Mouse (Mus musculus) hindbrain, embryonic 11.5 days (tissue): ENCODE results near the gene Myo15. TPM values are rescaled to one million over a fixed set of nuclear protein-coding genes. Genes with fewer than 3 reads are reported as not detected.

Experiments
- ATAC-seq: fragments of 200-750 bp; cut with Nextera tagmentation; 2 replicates; pipeline ENCODE4 v1.8.0; 2017; ENCODE audit warnings: mild to moderate bottlenecking, moderate TSS enrichment, moderate library complexity; ENCODE audit not compliant: low FRiP score
- DNase-seq: peaks from one replicate; pipeline ENCODE4 v3.0.0-alpha.2; 2015; ENCODE audit warnings: low spot score
- H3K27ac ChIP-seq: fragments of 300-500 bp; sonication (generic); 2 replicates; pipeline ENCODE4 v1.5.1; 2014; ENCODE audit warnings: mild to moderate bottlenecking, low read depth, low read length
- H3K27me3 ChIP-seq: fragments of 300-500 bp; sonication (generic); 2 replicates; pipeline ENCODE4 v1.6.1; 2014; ENCODE audit warnings: mild to moderate bottlenecking, low read length, moderate library complexity, mixed read lengths; ENCODE audit not compliant: control insufficient read depth, insufficient read depth
- H3K36me3 ChIP-seq: fragments of 300-500 bp; sonication (generic); 2 replicates; pipeline ENCODE4 v1.6.1; 2014; ENCODE audit warnings: mild to moderate bottlenecking, low read length, moderate library complexity, mixed read lengths; ENCODE audit not compliant: control insufficient read depth, insufficient read depth
- H3K4me1 ChIP-seq: fragments of 300-500 bp; sonication (generic); replicated peaks from 2 replicates; pipeline ENCODE4 v1.6.1; 2014; ENCODE audit warnings: low read length, mixed read lengths; ENCODE audit not compliant: control insufficient read depth, insufficient read depth
- H3K4me2 ChIP-seq: fragments of 300-500 bp; sonication (generic); replicated peaks from 2 replicates; pipeline ENCODE4 v1.6.1; 2014; ENCODE audit warnings: mild to moderate bottlenecking, low read depth, low read length
- H3K4me3 ChIP-seq: fragments of 300-500 bp; sonication (generic); 2 replicates; pipeline ENCODE4 v1.5.1; 2014; ENCODE audit warnings: low read depth, low read length
- H3K9ac ChIP-seq: fragments of 300-500 bp; sonication (generic); 2 replicates; pipeline ENCODE4 v1.6.1; 2014; ENCODE audit warnings: low read depth, low read length
- H3K9me3 ChIP-seq: fragments of 300-500 bp; sonication (generic); 2 replicates; pipeline ENCODE4 v1.6.1; 2016; ENCODE audit warnings: low read length; ENCODE audit not compliant: control insufficient read depth
- WGBS: fragments of 180-500 bp; shearing (Covaris S2); extraction: QIAGEN DNeasy Blood & Tissue Kit; methylation state at CpG from one replicate; pipeline ENCODE4 v1.1.7; 2014; 5-methylcytosine and 5-hydroxymethylcytosine counted together
- polyA plus RNA-seq: library from polyadenylated mRNA; unstranded; fragments of >200 nt; fragmentation: Nextera tagmentation; extraction: Ambion mirVana; gene quantifications from 2 replicates; pipeline ENCODE4 v1.2.1, GENCODE M21; 2014

Myo15 gene
- polyA plus RNA-seq, 1 experiment from 2014 or later = 0.15 TPM

GRCm38 (mm10) chr11:60475668-60476362, 6.7 kb downstream of the Myo15 start:
- 91% methylated on average over 5 of the region's 5 CpGs for WGBS
- no peak for DNase-seq

GRCm38 (mm10) chr11:60478121-60478520, 9.0 kb downstream of the Myo15 start:
- no peak for ATAC-seq
- Histone ChIP-seq H3K9me3 (no peaks in the 10 kb centered on the region), H3K27me3 (no peaks in the 10 kb centered on the region), H3K27ac (no peak overlapping the region), H3K4me3 (no peak overlapping the region), H3K4me2 (no peak overlapping the region), H3K9ac (no peak overlapping the region), H3K4me1 (no peaks in the 10 kb centered on the region), H3K36me3 (no peaks in the 10 kb centered on the region)
- WGBS = 36% methylated on average over 17 of the region's 17 CpGs
- DNase-seq = peak; percentile 7

More at GRCm38 (mm10) chr11:60475668-60476362, 6.7 kb downstream of the Myo15 start:
- Histone ChIP-seq H3K36me3 (no peaks in the 10 kb centered on the region), H3K27ac (no peak overlapping the region), H3K4me2 (no peak overlapping the region), H3K4me1 (no peaks in the 10 kb centered on the region), H3K9me3 (no peaks in the 10 kb centered on the region), H3K27me3 (no peaks in the 10 kb centered on the region), H3K9ac (no peak overlapping the region), H3K4me3 (no peak overlapping the region)
- ATAC-seq = no peak

GRCm38 (mm10) chr11:60486267-60486666, 17.1 kb downstream of the Myo15 start:
- Histone ChIP-seq H3K27ac (no peak overlapping the region), H3K4me2 (no peak overlapping the region), H3K27me3 (no peaks in the 10 kb centered on the region), H3K4me3 (no peak overlapping the region), H3K36me3 (no peaks in the 10 kb centered on the region), H3K4me1 (no peaks in the 10 kb centered on the region), H3K9me3 (no peaks in the 10 kb centered on the region), H3K9ac (no peak overlapping the region)
- DNase-seq (no peak), ATAC-seq (no peak)
- 64% methylated on average over 3 of the region's 3 CpGs for WGBS

GRCm38 (mm10) chr11:60492726-60493125, 23.6 kb downstream of the Myo15 start:
- no peak overlapping the region for H3K4me2 ChIP-seq
- H3K36me3 ChIP-seq = no peaks in the 10 kb centered on the region
- no peaks in the 10 kb centered on the region for H3K27me3 ChIP-seq
- 86% methylated on average over 5 of the region's 5 CpGs for WGBS
- no peak overlapping the region for H3K4me3 ChIP-seq
- ATAC-seq = no peak
- no peaks in the 10 kb centered on the region for H3K4me1 ChIP-seq
- DNase-seq = no peak
- H3K27ac ChIP-seq = no peak overlapping the region
- no peak overlapping the region for H3K9ac ChIP-seq
- no peaks in the 10 kb centered on the region for H3K9me3 ChIP-seq

DNA sequence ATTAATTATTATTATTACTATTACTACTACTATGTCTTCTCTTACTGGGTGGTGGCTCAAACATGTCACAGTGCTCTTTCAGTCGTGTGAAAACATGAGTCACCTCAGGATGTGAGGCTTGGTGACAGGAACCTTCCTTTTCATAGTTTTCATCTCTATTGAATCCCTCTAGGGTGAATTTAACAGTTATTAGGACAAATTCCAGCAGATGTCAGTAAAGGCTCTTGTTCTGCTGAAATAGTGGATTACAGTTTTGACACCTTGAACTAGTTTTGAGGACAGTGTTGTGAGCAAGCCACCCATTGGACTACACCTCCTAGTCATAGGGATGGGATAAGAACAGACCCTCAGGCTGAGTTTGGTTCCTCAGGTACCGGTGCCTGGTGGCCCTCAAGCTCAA, 26.6 kb downstream of the Myo15 start:
- no peak overlapping the region for H3K4me3 ChIP-seq
- no peak for DNase-seq
- H3K9me3 ChIP-seq = no peaks in the 10 kb centered on the region
- no peak overlapping the region for H3K9ac ChIP-seq
- no peak overlapping the region for H3K27ac ChIP-seq
- no peaks in the 10 kb centered on the region for H3K27me3 ChIP-seq
- no peak overlapping the region for H3K4me2 ChIP-seq
- no peaks in the 10 kb centered on the region for H3K36me3 ChIP-seq
- H3K4me1 ChIP-seq = no peaks in the 10 kb centered on the region
- ATAC-seq = no peak
- WGBS = 70% methylated on average over 2 of the region's 2 CpGs

DNA sequence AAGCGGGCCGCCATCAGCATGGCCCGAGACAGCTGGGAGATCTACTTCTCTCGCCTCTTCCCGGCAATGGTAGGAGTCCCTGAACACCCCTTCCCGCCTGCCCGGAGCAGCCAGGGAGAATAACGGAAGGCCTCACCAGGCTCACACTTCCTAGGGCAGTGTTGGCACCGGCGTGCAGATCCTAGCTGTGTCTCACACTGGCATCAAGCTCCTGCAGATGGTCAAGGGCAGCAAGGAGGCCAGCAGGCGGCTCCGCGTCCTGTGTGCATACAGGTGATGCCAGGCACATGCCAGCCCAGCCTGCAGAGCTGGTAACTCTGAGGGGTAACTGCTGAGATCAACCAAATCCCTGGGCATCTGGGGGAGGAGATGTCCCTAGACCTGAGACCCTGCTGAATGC, 38.1 kb downstream of the Myo15 start:
- ATAC-seq = no peak
- H3K4me2 ChIP-seq = no peak overlapping the region
- H3K36me3 ChIP-seq = no peaks in the 10 kb centered on the region
- peaks cover 20% of the 10 kb centered on the region for H3K27me3 ChIP-seq
- H3K4me3 ChIP-seq = no peak overlapping the region
- H3K27ac ChIP-seq = no peak overlapping the region
- 81% methylated on average over 13 of the region's 13 CpGs for WGBS
- no peak for DNase-seq
- H3K4me1 ChIP-seq = 0 out of 2 replicates have a peak, but pooled peaks cover 3% of the 10 kb centered on the region
- H3K9ac ChIP-seq = no peak overlapping the region
- H3K9me3 ChIP-seq = no peaks in the 10 kb centered on the region

- Histone ChIP-seq H3K36me3 (no peaks in the 10 kb centered on the region), H3K9ac (no peak overlapping the region), H3K27me3 (peaks cover 20% of the 10 kb centered on the region), H3K9me3 (no peaks in the 10 kb centered on the region), H3K4me2 (peak overlapping the region; percentile 63), H3K4me3 (peak overlapping the region; percentile 23; the same call in 1 of the 2 replicates), H3K4me1 (0 out of 2 replicates have a peak, but pooled peaks cover 3% of the 10 kb centered on the region), H3K27ac (no peak overlapping the region)
- DNase-seq = peak; percentile 30
- 5% methylated on average over 11 of the region's 11 CpGs for WGBS
- ATAC-seq = no peak
Observed at GRCm38 (mm10) chr11:60508950-60509349, 39.8 kb downstream of the Myo15 start.

GRCm38 (mm10) chr11:60509500-60509899, 40.4 kb downstream of the Myo15 start:
- H3K9ac ChIP-seq = peak overlapping the region; percentile 50
- DNase-seq (peak; percentile 41), ATAC-seq (no peak)
- no peaks in the 10 kb centered on the region for H3K36me3 ChIP-seq
- peak overlapping the region; percentile 23 for H3K4me3 ChIP-seq
- 0 out of 2 replicates have a peak, but pooled peaks cover 3% of the 10 kb centered on the region for H3K4me1 ChIP-seq
- peaks cover 20% of the 10 kb centered on the region for H3K27me3 ChIP-seq
- under 1% methylated on average over 25 of the region's 25 CpGs for WGBS
- no peaks in the 10 kb centered on the region for H3K9me3 ChIP-seq
- H3K4me2 ChIP-seq = peak overlapping the region; percentile 63
- no peak overlapping the region for H3K27ac ChIP-seq

DNA sequence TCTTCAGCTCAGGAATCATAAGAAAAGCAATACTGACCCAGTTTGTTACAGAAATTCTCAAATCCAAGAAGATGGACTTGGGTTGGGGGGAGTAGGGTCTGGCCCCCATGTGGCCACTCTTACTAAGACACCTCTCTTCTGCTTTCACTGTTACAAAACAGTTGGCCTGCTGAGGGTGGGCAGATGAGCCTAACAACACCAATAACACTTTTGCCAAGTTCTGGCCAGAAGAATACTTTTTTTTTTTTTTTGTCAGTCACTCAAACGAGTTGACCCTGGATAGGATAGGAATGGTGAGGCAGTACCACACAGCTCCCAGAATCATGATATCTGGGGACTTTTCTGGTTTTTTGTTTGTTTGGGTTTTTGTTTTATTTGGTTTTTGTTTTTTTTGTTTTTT, 42.8 kb downstream of the Myo15 start:
- Histone ChIP-seq H3K4me2 (no peak overlapping the region), H3K36me3 (no peaks in the 10 kb centered on the region), H3K4me3 (no peak overlapping the region), H3K9me3 (no peaks in the 10 kb centered on the region), H3K4me1 (0 out of 2 replicates have a peak, but pooled peaks cover 3% of the 10 kb centered on the region), H3K27me3 (peaks cover 20% of the 10 kb centered on the region), H3K9ac (no peak overlapping the region), H3K27ac (no peak overlapping the region)
- ATAC-seq (no peak), DNase-seq (no peak)
- WGBS = 95% methylated on average over 1 of the region's 1 CpGs
